Mouse (Mus musculus) CD4-positive naive resting alpha-beta T cell, adult 57 days (primary cell): ENCODE measurements around the gene Gm13089. TPM values are rescaled to one million over a fixed set of nuclear protein-coding genes. Genes with fewer than 3 reads are reported as not detected.

Source experiments
- total RNA-seq: library from RNA; stranded (reverse); gene quantifications from one replicate; pipeline ENCODE4 v1.2.4, GENCODE M21; 2023

Gm13089 gene
- not detected for total RNA-seq

GRCm38 (mm10) chr4:143702611-143703010 is at the start of gene Gm13089:
Gene Gm13089, minus strand, starts transcription at chr4:143702711.

GRCm38 (mm10) chr4:143719155-143719554 is 16.6 kb upstream of the Gm13089 start, which contains the start of gene Gm13078:
Gene Gm13078, plus strand, starts transcription at chr4:143719455.

GRCm38 (mm10) chr4:143657146-143657545 is 45.4 kb downstream of the Gm13089 start, which contains the start of gene Gm13088:
Gene Gm13088, minus strand, starts transcription at chr4:143657246.

Other genes starting within 250 kb of the Gm13089 start
- gene Gm13043, start 191.4 kb downstream of the Gm13089 start, total RNA-seq = not detected
- not detected for gene Gm13040, start 166.8 kb downstream of the Gm13089 start, total RNA-seq
- gene BC080695, start 151.0 kb downstream of the Gm13089 start, total RNA-seq = not detected
- not detected for gene Gm13057, start 151.0 kb downstream of the Gm13089 start, total RNA-seq
- not detected for gene Gm13083, start 87.7 kb downstream of the Gm13089 start, total RNA-seq
- gene Gm13088, start 45.5 kb downstream of the Gm13089 start, total RNA-seq = not detected
- gene Gm13078, start 16.7 kb upstream of the Gm13089 start, total RNA-seq = not detected
- gene Gm13023, start 86.6 kb upstream of the Gm13089 start, total RNA-seq = not detected
- not detected for gene Gm13084, start 113.4 kb upstream of the Gm13089 start, total RNA-seq
- gene Gm13103, start 143.8 kb upstream of the Gm13089 start, total RNA-seq = not detected
- not detected for gene Pramef6, start 197.7 kb upstream of the Gm13089 start, total RNA-seq
- gene Pramef25, start 248.3 kb upstream of the Gm13089 start, total RNA-seq = not detected